Mouse (Mus musculus): ENCODE measurements around the gene Gstm7.
A peak's percentile ranks its signal among the peaks of the same experiment; 100 is the strongest.
"Not testable (repeated sequence)": the region's sequence is repeated elsewhere in the genome, so short reads cannot be mapped to it uniquely, and the experiment has no call there.

The Gstm7 gene

DNA sequence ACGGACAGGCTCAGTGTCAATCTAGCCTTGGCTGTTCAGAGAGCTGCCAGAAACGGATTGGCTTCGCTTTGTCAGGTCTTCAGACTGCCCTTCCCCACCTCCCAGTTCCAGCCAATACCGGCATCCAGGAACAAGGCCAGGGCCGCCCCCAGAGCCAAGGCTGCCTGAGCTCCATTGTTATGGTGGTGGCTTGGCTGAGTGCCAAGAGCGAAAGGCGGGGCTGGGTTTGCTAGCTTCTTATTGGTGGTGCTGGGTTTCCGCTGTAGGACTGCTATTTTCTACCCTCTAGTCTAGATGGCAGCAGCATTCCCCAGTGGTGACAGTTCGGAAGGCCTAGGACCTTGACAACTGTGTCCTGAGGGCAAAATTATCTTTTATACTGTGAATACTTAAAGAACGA, at the start of gene Gstm7:
Gene Gstm7, minus strand, starts transcription at position 148 of the 400 bp plus-strand sequence.
- DNase-seq (ENCODE audit: low read depth, low spot score), result peak; percentile 80

GRCm38 (mm10) chr3:107981261-107981660, 49.6 kb upstream of the Gstm7 start:
- no peak for DNase-seq (ENCODE audit: low read depth, low spot score)

DNA sequence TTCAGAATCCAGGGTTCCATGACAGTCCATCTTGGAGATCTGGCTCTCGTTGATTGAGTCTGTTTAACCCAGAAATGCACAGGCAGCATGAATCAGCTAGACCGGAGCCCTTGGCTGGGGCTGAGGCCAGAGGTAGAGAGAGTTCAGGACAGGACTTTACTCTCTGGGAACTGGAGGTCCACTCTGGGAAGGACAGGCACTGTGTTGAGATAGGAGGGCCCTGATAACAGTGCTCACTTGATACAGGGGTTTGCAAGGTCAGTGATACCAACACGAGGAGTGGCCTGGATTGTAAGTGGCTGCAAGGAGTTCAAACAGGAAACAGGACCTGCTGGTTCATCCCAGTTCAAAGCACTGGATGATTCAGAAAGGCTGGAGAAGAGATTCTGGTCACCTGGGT, 46.1 kb upstream of the Gstm7 start:
- DNase-seq (ENCODE audit: low read depth, low spot score), result no peak

DNA sequence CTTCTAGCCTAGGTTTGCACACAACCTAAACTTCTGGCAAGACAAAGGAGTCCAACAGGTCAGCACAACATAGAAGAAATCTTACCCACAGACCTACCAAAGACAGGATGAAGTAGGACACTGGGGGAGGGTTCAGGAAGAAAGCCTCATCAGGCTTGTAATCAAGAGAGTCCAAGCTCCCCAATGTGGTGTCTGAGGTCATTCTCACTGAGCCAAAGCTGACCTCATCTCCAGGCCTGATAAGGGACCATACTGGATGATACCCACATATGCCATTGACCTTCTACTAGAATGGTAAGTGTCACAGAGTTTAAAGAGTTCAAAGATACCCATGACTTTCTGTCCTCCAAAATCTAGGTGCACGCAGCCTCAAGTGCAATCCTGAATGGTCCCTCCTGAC, 42.6 kb upstream of the Gstm7 start:
- DNase-seq (ENCODE audit: low read depth, low spot score), result no peak

DNA sequence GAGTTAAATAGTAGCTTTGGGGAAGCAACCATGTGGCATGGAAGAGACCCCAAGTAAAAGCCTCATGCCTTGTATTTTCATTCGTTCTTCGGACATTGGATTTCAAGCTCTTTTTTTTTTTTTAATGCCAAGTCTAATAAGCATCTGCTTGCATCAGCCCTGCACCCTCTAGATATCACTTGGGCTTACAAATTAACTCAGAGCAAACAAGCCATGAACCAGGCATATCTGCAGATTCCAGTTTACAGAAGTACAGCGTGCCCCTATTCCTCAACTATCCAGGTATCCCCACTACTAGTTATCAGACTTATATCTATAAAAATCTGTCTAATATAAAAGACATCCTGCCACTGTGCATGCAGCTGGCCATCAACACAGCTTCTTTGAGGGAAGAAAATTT, 40.5 kb upstream of the Gstm7 start:
- no peak for DNase-seq (ENCODE audit: low read depth, low spot score)

GRCm38 (mm10) chr3:107971101-107971500, 39.5 kb upstream of the Gstm7 start:
- not testable (repeated sequence) for DNase-seq (ENCODE audit: low read depth, low spot score)

GRCm38 (mm10) chr3:107968724-107969395, 37.2 kb upstream of the Gstm7 start, which contains the start of gene Gstm3:
TSS of gene Gstm3 (minus strand) at chr3:107969283.
- DNase-seq (ENCODE audit: low read depth, low spot score), result no peak

GRCm38 (mm10) chr3:107966631-107967030, 35.0 kb upstream of the Gstm7 start:
- no peak for DNase-seq (ENCODE audit: low read depth, low spot score)

DNA sequence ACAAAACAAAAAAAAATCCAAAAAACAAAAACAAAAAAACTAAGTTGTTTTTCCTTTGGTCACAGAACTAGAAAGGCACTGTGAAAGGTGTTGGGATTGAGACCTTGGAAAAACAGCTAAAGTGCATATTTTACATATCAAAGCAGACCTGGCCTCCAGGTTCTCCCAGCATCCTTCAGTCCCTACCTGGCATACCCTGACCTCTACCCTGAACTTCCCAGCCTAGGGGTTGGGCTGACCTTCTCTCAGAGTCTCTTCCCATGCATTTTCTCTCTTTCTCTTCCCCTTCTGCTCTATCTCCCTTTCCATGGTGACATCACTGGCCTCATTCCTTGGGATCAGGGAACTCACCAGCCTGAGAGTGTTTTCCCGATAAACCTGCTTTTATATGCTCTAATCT, 34.0 kb upstream of the Gstm7 start:
- no peak for DNase-seq (ENCODE audit: low read depth, low spot score)

- DNase-seq (ENCODE audit: low read depth, low spot score), result no peak
Measured at GRCm38 (mm10) chr3:107964656-107965308, 33.2 kb upstream of the Gstm7 start.

DNA sequence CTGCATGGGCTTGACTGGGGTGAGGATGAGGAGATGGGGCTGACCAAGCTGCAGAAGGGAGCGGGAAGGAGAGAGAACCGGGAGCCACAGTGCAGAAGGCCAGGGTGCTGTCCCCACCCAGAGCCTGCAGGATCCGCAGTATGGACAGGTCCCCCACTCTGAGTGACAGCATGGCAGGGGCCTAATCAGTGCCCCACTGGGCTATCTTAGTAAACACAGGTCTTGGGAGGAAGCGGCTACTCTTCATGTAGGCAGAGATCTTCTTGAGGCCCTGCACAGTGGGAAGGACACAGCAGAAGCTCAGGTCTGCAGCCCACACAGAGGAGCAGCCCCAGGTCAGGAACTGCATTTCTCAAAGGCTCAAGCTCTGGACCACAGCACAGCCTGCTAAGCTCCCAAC, 32.4 kb upstream of the Gstm7 start:
- DNase-seq (ENCODE audit: low read depth, low spot score), result no peak

DNA sequence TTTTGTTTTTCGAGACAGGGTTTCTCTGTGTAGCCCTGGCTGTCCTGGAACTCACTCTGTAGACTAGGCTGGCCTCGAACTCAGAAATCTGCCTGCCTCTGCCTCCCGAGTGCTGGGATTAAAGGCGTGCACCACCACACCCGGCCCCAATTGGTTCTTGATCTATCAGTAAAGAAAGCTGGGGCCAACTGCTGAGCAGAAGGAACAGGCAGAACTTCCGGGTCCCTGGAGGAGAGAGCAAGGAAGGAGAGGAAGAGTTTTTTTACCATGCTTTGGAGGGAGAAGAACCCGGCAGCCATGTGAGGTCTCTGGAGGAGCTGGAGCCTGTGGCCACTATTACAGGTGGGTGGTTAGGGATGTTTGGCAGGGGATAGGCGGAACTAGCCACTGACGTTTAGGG, 23.6 kb upstream of the Gstm7 start:
- not testable (repeated sequence) for DNase-seq (ENCODE audit: low read depth, low spot score)

DNA sequence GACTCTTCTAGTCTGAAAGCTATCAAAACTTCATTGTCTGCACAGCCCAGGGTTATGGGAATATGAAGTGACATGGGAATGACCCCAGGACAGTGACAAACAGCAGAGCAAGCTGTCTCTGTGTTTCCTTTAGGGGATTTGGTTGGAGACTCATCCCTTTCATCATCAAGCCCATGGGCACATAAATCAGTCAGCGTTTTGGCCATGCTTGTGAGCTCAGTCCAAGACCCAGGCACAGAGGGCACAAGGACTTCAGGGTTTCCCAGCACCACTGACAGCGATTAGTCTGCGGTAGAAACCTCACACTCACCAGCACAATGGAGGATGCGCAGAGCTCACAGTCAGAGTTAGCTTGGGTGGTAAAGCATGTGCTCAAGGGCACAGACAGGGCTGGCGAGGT, 22.3 kb upstream of the Gstm7 start:
- no peak for DNase-seq (ENCODE audit: low read depth, low spot score)

GRCm38 (mm10) chr3:107953328-107953755, 21.7 kb upstream of the Gstm7 start:
- DNase-seq (ENCODE audit: low read depth, low spot score), result peak; percentile 31

- DNase-seq (ENCODE audit: low read depth, low spot score), result no peak
Measured at GRCm38 (mm10) chr3:107950531-107950930, 18.9 kb upstream of the Gstm7 start.

GRCm38 (mm10) chr3:107949461-107949860, 17.8 kb upstream of the Gstm7 start:
- not testable (repeated sequence) for DNase-seq (ENCODE audit: low read depth, low spot score)

DNA sequence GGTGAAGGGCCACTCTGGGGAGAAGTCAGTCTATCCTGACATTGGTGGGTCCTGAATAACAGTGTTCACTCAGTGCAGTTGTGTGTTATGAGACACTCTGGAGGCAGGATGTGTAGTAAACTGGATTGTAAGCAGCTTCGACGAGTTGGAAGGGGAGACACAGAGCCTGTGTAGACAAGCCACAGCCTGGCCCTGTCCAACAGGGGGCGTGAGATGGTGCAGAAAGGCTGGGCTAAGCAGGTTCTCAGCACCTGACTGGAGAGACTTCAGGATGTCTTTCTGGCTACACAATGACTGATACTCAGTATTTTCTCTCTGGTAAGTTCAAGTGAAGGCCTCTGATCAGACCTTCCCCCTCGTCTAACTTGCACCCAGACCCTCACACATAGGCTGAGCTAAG, 14.1 kb upstream of the Gstm7 start:
- peak; percentile 24 for DNase-seq (ENCODE audit: low read depth, low spot score)

DNA sequence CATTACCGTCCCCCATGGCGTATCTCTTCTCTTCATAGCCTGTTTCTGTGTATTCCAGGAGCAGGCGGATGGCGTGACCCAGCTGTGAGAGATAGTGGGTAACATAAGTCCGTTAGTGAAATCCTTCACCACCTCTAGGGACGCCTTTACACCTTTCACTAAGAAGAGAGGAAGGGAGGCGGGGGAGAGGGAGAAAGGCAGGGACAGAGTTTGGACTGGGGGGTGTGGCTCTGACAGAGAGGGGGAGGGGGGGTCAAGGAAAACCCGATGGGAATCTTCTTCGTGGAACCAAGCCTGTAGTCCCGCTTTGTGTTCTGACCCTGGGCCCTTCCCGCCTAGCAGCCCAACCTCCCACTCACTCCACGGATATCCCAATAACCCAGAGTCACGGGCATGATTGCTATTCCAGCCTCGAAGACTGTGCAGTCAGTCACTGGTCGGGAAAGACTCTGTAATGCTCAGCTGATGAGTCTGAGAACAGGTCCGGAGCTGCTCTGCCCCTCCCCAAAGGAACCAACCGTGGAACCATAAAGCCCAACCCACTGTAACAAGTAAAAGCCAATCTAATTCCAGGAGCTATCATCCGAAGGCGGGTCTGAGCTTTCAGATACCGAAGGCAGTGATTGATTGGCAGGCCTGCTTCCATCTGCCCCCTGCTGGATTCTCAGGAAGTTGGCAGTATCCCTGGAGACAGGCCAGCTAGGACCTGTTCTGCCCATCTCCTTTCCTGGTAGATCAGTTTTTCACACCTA, 11.8 kb upstream of the Gstm7 start, which contains the start of gene Gstm6:
Gene Gstm6, minus strand, starts transcription at position 511 of the 752 bp plus-strand sequence.
- no peak for DNase-seq (ENCODE audit: low read depth, low spot score)

GRCm38 (mm10) chr3:107941261-107941660, 9.6 kb upstream of the Gstm7 start:
- no peak for DNase-seq (ENCODE audit: low read depth, low spot score)

- no peak for DNase-seq (ENCODE audit: low read depth, low spot score)
Measured at GRCm38 (mm10) chr3:107940524-107940923, 8.9 kb upstream of the Gstm7 start.

- no peak for DNase-seq (ENCODE audit: low read depth, low spot score)
Measured at GRCm38 (mm10) chr3:107939830-107940229, 8.2 kb upstream of the Gstm7 start.

- DNase-seq (ENCODE audit: low read depth, low spot score), result peak; percentile 55
Measured at GRCm38 (mm10) chr3:107939403-107939802, 7.8 kb upstream of the Gstm7 start.

All from CD4-positive, CD25-positive, alpha-beta regulatory T cell, adult 2 months (primary cell).